Mouse (Mus musculus) mesoderm, embryonic 11.5 days (tissue): ENCODE data around the gene Olfr1046.
"Not testable (repeated sequence)": the region's sequence is repeated elsewhere in the genome, so short reads cannot be mapped to it uniquely, and the experiment has no call there.

Source experiments
- DNase-seq: peaks from one replicate; pipeline ENCODE4 v3.0.0-alpha.2; 2012; ENCODE audit warnings: low read depth, low spot score

The Olfr1046 gene

GRCm38 (mm10) chr2:86219214-86219613, at the start of gene Olfr1046:
Gene Olfr1046, minus strand, starts transcription at chr2:86219314.
- no peak for DNase-seq

GRCm38 (mm10) chr2:86258228-86258627, 39.1 kb upstream of the Olfr1046 start, which contains the start of gene Olfr1049:
Gene Olfr1049, minus strand, starts transcription at chr2:86258328.
- not testable (repeated sequence) for DNase-seq

GRCm38 (mm10) chr2:86240189-86240588, 21.1 kb upstream of the Olfr1046 start, which contains the start of gene Olfr1048:
Gene Olfr1048, minus strand, starts transcription at chr2:86240289.
- no peak for DNase-seq

- no peak for DNase-seq
Observed at GRCm38 (mm10) chr2:86231301-86231700, 12.2 kb upstream of the Olfr1046 start, which contains the start of gene Olfr1047. Gene Olfr1047, minus strand, starts transcription at chr2:86231401.

GRCm38 (mm10) chr2:86202909-86203308, 16.2 kb downstream of the Olfr1046 start, which contains the start of gene Olfr1045:
Gene Olfr1045, minus strand, starts transcription at chr2:86203009.
- no peak for DNase-seq

GRCm38 (mm10) chr2:86195863-86196262, 23.3 kb downstream of the Olfr1046 start:
- DNase-seq = no peak

GRCm38 (mm10) chr2:86185583-86185982, 33.5 kb downstream of the Olfr1046 start, which contains the start of gene Olfr52:
Gene Olfr52, minus strand, starts transcription at chr2:86185683.
- DNase-seq = no peak

- no peak for DNase-seq
Observed at GRCm38 (mm10) chr2:86179950-86180349, 39.2 kb downstream of the Olfr1046 start.

- DNase-seq = no peak
Observed at GRCm38 (mm10) chr2:86177720-86178119, 41.4 kb downstream of the Olfr1046 start, which contains the start of gene Olfr1044. Gene Olfr1044, minus strand, starts transcription at chr2:86177820.

- not testable (repeated sequence) for DNase-seq
Observed at GRCm38 (mm10) chr2:86175422-86175821, 43.7 kb downstream of the Olfr1046 start.

- DNase-seq = no peak
Observed at GRCm38 (mm10) chr2:86167422-86167821, 51.7 kb downstream of the Olfr1046 start, which contains the start of gene Olfr1043. Gene Olfr1043, minus strand, starts transcription at chr2:86167522.
